Mouse (Mus musculus) frontal cortex, postnatal 10 days (tissue): ENCODE results near the gene Zfp993.
"Not testable (repeated sequence)": the region's sequence is repeated elsewhere in the genome, so short reads cannot be mapped to it uniquely, and the experiment has no call there.

Experiments
- DNase-seq, 2 experiments: peaks; one replicate each; pipeline ENCODE4 v3.0.0; 2022; ENCODE audit warnings: low spot score in 2 of 2, mixed read lengths in 1 of 2

The Zfp993 gene

DNA sequence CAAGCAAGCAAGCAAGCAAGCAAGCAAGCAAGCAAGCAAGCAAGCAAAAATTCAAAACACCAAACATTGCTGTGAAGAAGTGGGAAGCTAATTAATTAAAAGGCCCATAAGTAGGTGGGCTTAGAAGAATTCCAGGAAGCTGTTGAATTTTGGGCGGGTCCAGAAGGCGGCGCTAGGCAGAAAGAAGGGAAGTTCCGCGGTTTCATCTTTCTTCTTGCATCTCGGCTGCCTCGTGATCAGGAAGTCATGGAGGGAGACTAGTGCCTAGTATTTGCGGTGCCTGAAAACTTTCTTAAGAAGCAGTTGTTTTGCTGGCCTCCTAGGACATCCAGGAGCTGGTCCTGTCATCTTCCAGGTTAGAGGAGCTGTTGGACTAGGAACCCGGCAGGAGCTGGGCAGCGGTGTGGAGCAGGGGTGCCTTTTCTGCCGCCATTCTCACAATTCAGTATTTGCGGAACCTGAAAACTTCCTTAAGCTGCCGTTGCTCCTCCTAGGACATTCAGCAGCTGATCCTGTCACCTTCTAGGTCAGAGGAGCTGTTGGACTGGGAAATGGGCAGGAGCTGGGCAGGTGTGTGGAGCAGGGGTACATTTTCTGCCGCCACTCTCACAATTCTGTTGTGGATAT is at the start of gene Zfp993:
Gene Zfp993, plus strand, starts transcription at position 188 of the 627 bp plus-strand sequence.
- not testable (repeated sequence) for DNase-seq

DNA sequence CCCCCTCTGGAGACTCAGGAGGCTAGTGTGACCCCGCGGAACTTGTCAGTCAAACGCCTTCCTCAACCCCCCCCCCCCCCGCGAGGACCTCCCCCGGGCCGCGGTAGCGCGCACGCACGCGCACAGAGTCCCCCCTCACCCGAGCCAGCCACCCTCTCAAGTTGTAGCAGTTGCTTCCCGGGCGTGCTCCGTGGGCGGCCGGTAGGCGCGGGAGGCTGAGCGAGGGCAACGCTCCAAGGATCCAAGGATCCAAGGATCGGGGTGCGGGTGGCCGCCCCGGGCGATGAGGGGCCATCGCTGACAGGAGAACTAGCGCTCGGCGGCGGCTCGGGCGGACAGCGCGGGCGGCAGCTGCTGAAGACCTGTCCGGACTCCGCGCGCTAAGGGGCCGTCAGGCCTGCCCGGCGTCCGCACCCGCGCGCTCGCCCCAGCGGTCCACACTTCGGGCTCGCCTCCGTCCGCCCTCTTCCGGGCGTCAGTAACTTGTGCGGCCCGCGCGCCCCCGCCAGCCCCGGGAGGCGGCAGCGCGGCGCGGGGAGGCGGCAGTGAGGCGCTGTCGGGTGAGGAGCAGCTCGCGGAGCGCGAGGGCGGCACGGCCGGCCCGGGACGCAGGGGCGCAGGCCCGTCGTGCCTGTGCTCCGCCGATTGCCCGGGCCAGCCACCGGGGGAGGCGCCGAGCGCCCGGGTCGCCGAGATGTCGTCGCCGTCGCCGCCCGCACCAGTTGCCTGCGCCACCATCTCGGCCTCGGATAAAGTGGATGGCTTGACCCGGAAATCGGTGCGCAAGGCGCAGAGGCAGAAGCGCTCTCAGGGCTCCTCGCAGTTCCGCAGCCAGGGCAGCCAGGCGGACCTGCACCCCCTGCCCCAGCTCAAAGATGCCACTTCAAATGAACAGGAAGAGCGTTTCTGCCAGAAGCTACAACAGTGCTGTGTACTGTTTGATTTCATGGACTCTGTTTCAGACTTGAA is 30.6 kb upstream of the Zfp993 start:
- not testable (repeated sequence) for DNase-seq

DNA sequence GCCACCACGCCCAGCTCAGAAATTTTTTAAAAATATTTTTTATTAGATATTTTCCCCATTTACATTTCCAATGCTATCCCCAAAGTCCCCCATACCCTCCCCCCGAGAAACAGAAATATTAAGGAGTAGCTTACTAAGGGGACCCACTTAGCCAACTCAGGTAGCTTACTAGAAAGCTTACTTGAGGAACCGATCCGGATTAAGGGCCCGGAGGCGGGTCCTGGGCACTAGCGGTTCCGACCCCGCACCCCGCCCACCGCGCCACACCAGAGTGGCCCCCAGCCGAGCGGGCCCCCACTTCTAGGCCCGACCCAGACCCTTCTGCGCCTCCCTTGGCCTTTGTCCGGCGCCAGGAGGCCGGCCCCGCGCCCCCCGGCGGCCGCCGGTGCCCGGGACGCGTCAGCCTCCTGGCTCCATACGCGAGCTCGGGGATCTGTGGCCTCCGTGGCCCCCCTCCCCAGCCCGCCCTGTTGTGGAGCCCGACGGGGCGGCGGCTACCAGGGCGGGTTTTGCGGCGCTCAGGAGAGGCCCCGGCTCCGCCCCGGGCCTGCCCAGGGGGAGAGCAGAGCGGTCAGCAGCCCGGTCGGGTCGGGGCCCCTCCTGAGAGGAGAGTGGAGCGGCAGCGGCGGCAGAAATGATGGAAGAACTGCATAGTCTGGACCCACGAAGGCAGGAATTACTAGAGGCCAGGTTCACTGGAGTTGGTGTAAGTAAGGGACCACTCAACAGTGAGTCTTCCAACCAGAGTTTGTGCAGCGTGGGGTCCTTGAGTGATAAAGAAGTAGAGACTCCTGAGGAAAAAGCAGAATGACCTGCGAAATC is 7.0 kb upstream of the Zfp993 start:
- DNase-seq = not testable (repeated sequence)

DNA sequence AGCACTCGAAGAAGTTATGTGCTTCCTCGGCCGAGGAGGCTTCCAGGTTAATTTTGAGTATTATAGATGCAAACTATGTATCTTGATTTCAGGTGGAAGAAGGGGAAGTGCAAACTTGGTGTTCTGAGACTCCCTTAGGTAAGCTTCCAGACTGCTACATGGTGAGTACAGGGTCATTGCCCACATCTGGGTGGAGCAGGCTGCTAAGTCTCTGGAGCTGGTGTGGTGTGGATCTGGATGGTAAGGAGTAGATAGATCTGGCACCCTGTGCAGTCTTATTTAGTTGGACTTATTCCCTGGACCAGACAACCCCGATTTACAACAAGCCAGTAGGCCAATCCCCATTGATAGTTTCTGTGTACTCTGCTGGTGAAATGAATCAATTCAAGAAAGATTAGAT is 33.6 kb downstream of the Zfp993 start:
- DNase-seq = not testable (repeated sequence)

DNA sequence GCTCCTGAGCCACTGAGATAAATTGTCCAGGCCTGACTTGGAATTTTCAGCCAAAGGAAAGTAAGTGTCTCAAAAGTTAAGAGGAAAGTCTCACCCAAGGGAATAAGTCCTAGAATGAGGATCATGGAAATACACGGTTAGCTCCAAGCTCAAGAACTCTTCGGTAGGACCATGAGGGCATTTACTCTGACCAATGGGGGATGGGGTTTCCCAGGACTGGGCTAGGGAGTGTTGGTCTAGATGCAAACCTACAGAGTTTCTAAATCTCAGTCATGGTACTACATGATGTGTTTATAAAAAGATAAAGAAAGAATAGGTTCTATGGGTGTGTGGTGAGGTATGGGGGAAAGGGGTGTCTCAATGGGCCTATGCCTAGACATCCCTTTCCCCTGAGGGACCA is 38.9 kb downstream of the Zfp993 start:
- DNase-seq = not testable (repeated sequence)

DNA sequence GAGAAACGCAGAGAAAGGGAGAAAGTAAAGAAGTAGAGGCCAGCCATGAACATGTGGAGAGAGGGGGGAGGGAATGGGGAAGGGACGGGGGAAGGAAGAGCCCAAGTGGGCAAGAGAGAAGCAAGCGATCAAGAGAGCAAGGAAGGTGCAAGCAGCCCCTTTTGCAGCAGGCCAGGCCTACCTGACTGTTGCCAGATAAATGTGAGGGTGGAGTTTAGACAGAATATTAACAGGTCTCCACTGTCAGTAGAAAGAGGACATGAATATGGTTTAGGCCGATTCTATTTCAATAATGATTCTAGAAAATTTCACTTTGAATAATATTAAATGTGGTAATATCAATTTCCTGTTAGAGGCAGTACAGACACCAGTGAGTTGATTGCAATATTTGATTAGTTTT is 39.4 kb downstream of the Zfp993 start:
- not testable (repeated sequence) for DNase-seq

DNA sequence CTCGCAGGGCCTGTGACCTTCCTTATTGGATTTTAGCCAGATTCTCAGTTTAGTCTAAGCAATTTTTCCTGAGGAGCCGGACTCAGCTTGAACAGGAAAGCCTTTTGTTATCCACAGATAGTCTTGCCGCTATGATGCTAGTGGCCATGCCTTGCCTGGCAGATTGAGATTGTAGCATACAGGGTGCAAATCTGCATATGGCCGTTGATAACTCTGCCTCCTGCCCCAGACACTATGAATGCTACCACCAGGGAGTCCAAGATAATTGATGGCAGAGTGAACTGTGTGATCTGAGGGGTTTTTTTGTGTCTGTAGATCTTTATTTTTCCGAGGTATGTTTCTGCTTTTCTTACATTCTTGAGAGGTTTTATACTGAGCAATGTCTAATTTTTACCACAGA is 39.9 kb downstream of the Zfp993 start:
- not testable (repeated sequence) for DNase-seq
